Mouse (Mus musculus): ENCODE results near the gene Sh3bp1. TPM values are rescaled to one million over a fixed set of nuclear protein-coding genes. Genes with fewer than 3 reads are reported as not detected.
A peak's percentile ranks its signal among the peaks of the same experiment; 100 is the strongest.

Gene Sh3bp1
- total and polyA plus RNA-seq, 3 experiments: 21.0 to 80.2 TPM; not detected in 1

GRCm38 (mm10) chr15:78927021-78927787 is 27.6 kb downstream of the Sh3bp1 start:
- Histone ChIP-seq H3K9ac (ENCODE audit: control insufficient read depth, low read depth, low read length, poor library complexity, severe bottlenecking) (peak overlapping the region; percentile 74), H3K27me3 (ENCODE audit: control insufficient read depth in 1 of 2, insufficient read depth in 2 of 2, low read length in 2 of 2) (no peaks in the 10 kb centered on the region), H3K36me3 (ENCODE audit: control insufficient read depth in 1 of 2, insufficient read depth in 2 of 2, low read length in 2 of 2) (peaks cover 0 to 28% of the 10 kb centered on the region in 2 experiments; a peak in 2 of 4 replicates), H3K4me1 (ENCODE audit: control insufficient read depth in 1 of 2, insufficient read depth in 2 of 2, low read length in 2 of 2) (peaks cover 3 to 40% of the 10 kb centered on the region in 2 experiments; a peak in 3 of 4 replicates), H3K79me2 (ENCODE audit: control insufficient read depth, insufficient read depth, low read length, poor library complexity) (peaks cover 10% of the 10 kb centered on the region), H3K27ac (ENCODE audit: control insufficient read depth, low read depth, low read length) (peak overlapping the region; percentile 87), H3K9me3 (replicated peaks; ENCODE audit: insufficient read depth, low read length) (no peaks in the 10 kb centered on the region), H3K4me3 (ENCODE audit: control insufficient read depth in 1 of 2, insufficient read depth in 1 of 2, low read depth in 2 of 2, low read length in 2 of 2) (peak overlapping the region; percentile 68 to 75)
- TF ChIP-seq MXI1 (IDR thresholded peaks at IDR 0.05; ENCODE audit: low read depth, low read length): peak; percentile 3; the same call in 1 of the 2 replicates
- TF ChIP-seq MAX (IDR thresholded peaks at IDR 0.05; ENCODE audit: low read length): 0 out of 2 replicates have a peak, but pooled peaks have one; percentile 28
- peak; percentile 84; the same call in 1 of the 2 replicates for TF ChIP-seq CHD1 (IDR thresholded peaks at IDR 0.05; ENCODE audit: low read depth, low read length)
- TF ChIP-seq MAZ (IDR thresholded peaks at IDR 0.05; ENCODE audit: low read depth, low read length): no peak
- DNase-seq (ENCODE audit: low read depth, low spot score): peak; percentile 68

GRCm38 (mm10) chr15:78927788-78928457 is 28.4 kb downstream of the Sh3bp1 start:
- Histone ChIP-seq H3K9me3 (replicated peaks; ENCODE audit: insufficient read depth, low read length) (no peaks in the 10 kb centered on the region), H3K4me3 (ENCODE audit: control insufficient read depth in 1 of 2, insufficient read depth in 1 of 2, low read depth in 2 of 2, low read length in 2 of 2) (peak overlapping the region; percentile 68 to 75), H3K9ac (ENCODE audit: control insufficient read depth, low read depth, low read length, poor library complexity, severe bottlenecking) (peak overlapping the region; percentile 74), H3K36me3 (ENCODE audit: control insufficient read depth in 1 of 2, insufficient read depth in 2 of 2, low read length in 2 of 2) (peaks cover 0 to 22% of the 10 kb centered on the region in 2 experiments; a peak in 2 of 4 replicates), H3K4me1 (ENCODE audit: control insufficient read depth in 1 of 2, insufficient read depth in 2 of 2, low read length in 2 of 2) (peaks cover 3 to 37% of the 10 kb centered on the region in 2 experiments; a peak in 3 of 4 replicates), H3K79me2 (ENCODE audit: control insufficient read depth, insufficient read depth, low read length, poor library complexity) (peaks cover 10% of the 10 kb centered on the region), H3K27me3 (ENCODE audit: control insufficient read depth in 1 of 2, insufficient read depth in 2 of 2, low read length in 2 of 2) (no peaks in the 10 kb centered on the region), H3K27ac (ENCODE audit: control insufficient read depth, low read depth, low read length) (peak overlapping the region; percentile 87)
- DNase-seq (ENCODE audit: low read depth, low spot score): peak; percentile 97
- no peak for TF ChIP-seq CHD1 (IDR thresholded peaks at IDR 0.05; ENCODE audit: low read depth, low read length)
- TF ChIP-seq ZMIZ1 (IDR thresholded peaks at IDR 0.05; ENCODE audit: low read depth, low read length): peak; percentile 33; the same call in 1 of the 2 replicates
- peak; percentile 90; the same call in 1 of the 2 replicates for TF ChIP-seq MAZ (IDR thresholded peaks at IDR 0.05; ENCODE audit: low read depth, low read length)
- peak in 1 of 2 experiments; percentile 58; a peak in 1 of 4 replicates for TF ChIP-seq POLR2A (IDR thresholded peaks at IDR 0.05; ENCODE audit: control insufficient read depth in 1 of 2, insufficient read depth in 1 of 2, low read depth in 1 of 2, low read length in 2 of 2, poor library complexity in 1 of 2)
- no peak; the same call in 1 of the 2 replicates for TF ChIP-seq E2F4 (IDR thresholded peaks at IDR 0.05; ENCODE audit: borderline replicate concordance, low read depth, low read length)
- TF ChIP-seq ZKSCAN1 (IDR thresholded peaks at IDR 0.05; ENCODE audit: low read depth, low read length): no peak
- no peak for TF ChIP-seq MAFK (IDR thresholded peaks at IDR 0.05; ENCODE audit: borderline replicate concordance, low read depth, low read length)
- peak; percentile 73; the same call in 1 of the 2 replicates for TF ChIP-seq JUND (IDR thresholded peaks at IDR 0.05; ENCODE audit: low read depth, low read length)
- 0 out of 2 replicates have a peak, but pooled peaks have one; percentile 41 for TF ChIP-seq TBP (IDR thresholded peaks at IDR 0.05; ENCODE audit: low read depth, low read length)
- TF ChIP-seq POLR2AphosphoS2 (IDR thresholded peaks at IDR 0.05; ENCODE audit: low read length): no peak
- no peak for TF ChIP-seq NRF1 (IDR thresholded peaks at IDR 0.05; ENCODE audit: insufficient read depth, low read depth, low read length, poor library complexity, severe bottlenecking)
- peak; percentile 48; the same call in 1 of the 2 replicates for TF ChIP-seq HCFC1 (IDR thresholded peaks at IDR 0.05; ENCODE audit: low read depth, low read length)
- TF ChIP-seq ZNF384 (IDR thresholded peaks at IDR 0.05; ENCODE audit: low read depth, low read length): no peak
- TF ChIP-seq CTCF (IDR thresholded peaks at IDR 0.05 in 2 of 3, conservative IDR thresholded peaks at IDR 0.05 in 1 of 3; ENCODE audit: control insufficient read depth in 1 of 3, insufficient read depth in 1 of 3, low read depth in 2 of 3, low read length in 3 of 3, poor library complexity in 1 of 3, severe bottlenecking in 1 of 3): no peak
- peak; percentile 75; the same call in 1 of the 2 replicates for TF ChIP-seq RCOR1 (IDR thresholded peaks at IDR 0.05; ENCODE audit: low read depth, low read length)
- 0 out of 2 replicates have a peak, but pooled peaks have one; percentile 33 for TF ChIP-seq ELF1 (IDR thresholded peaks at IDR 0.05; ENCODE audit: low read depth, low read length)
- TF ChIP-seq MYB (IDR thresholded peaks at IDR 0.05; ENCODE audit: low read depth, low read length): peak; percentile 84
- peak; percentile 31; the same call in 1 of the 2 replicates for TF ChIP-seq NELFE (IDR thresholded peaks at IDR 0.05; ENCODE audit: low read depth, low read length)
- no peak for TF ChIP-seq POLR2AphosphoS5 (IDR thresholded peaks at IDR 0.05; ENCODE audit: borderline replicate concordance, low read depth, low read length)
- TF ChIP-seq MXI1 (IDR thresholded peaks at IDR 0.05; ENCODE audit: low read depth, low read length): peak; percentile 55; the same call in 1 of the 2 replicates
- peak; percentile 38; the same call in 1 of the 2 replicates for TF ChIP-seq BHLHE40 (IDR thresholded peaks at IDR 0.05; ENCODE audit: borderline replicate concordance, low read depth, low read length)
- TF ChIP-seq MYC (IDR thresholded peaks at IDR 0.05; ENCODE audit: low read depth, low read length): no peak
- peak; percentile 86 for TF ChIP-seq SIN3A (IDR thresholded peaks at IDR 0.05; ENCODE audit: low read length)
- TF ChIP-seq CHD2 (IDR thresholded peaks at IDR 0.05; ENCODE audit: low read length): no peak
- no peak for TF ChIP-seq MEF2A (IDR thresholded peaks at IDR 0.05; ENCODE audit: extremely low read depth, insufficient replicate concordance, low read depth, low read length, poor library complexity, severe bottlenecking)
- peak; percentile 55; the same call in 1 of the 2 replicates for TF ChIP-seq TAL1 (IDR thresholded peaks at IDR 0.05; ENCODE audit: low read length)
